Mouse (Mus musculus) forelimb bud, embryonic 11.5 days (tissue): Measurements from ENCODE around the gene Itm2c.

Source experiments
- DNase-seq: peaks from one replicate; pipeline ENCODE4 v3.0.0-alpha.2; 2012; ENCODE audit warnings: low read depth, low spot score

Gene Itm2c

GRCm38 (mm10) chr1:85933631-85934465, 39.8 kb downstream of the Itm2c start:
- peak; percentile 42 for DNase-seq

GRCm38 (mm10) chr1:85934560-85934959, 40.5 kb downstream of the Itm2c start:
- DNase-seq = no peak

DNA sequence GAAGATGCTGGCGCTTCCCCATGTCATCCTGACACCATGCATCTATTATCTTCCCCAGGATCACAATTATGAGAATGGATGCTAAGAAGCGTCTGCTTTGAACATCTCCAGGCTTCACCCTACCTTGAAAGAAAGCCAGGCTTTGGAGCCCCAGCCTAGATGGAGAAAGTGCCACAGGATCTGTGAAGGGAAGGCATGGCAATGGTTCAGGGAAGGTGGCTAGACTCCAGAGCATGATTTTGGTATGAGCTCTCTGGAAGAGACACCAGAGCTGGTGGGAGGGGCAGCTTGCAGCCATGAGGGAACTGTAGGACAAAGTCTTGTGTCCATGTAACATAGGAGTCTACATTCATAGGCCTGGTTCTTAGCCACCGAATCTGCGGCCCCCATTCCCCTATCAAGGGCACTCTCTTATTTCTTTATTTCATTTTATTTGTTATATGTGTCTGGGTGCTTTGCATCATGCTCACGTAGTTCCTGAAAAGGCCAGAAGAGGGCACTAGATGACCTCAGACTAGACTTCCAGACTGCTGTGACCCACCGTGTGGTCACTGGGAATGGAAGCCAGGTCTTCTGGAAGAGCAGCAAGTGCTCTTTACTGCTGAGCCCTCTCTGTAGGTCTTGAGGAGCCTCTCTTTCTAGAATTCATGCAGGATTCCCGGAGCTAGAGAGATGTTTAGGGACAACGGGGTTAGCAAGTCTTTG, 41.2 kb downstream of the Itm2c start:
- peak; percentile 65 for DNase-seq

DNA sequence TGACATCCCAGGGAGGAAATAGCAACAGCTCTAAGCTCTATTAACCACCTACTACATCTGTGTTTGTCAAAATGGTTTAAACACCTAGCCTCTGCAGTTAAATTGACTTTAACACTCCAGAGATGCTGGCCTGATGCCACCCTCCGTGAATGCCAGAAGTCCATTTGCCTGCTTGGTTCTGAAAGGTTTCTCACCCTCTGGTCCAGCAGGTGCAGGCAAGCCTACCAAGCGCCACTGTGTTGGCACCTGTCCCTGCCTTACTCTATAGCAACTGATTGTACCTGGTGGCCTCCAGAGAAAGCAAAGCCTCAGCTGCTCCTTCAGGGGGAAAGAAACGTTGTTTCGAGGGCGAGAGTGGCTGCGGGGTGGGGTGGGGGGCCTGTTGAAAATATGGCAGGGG, 42.2 kb downstream of the Itm2c start:
- DNase-seq = no peak

- no peak for DNase-seq
These were observed 43.2 kb downstream of the Itm2c start for GRCm38 (mm10) chr1:85937323-85937722.

DNA sequence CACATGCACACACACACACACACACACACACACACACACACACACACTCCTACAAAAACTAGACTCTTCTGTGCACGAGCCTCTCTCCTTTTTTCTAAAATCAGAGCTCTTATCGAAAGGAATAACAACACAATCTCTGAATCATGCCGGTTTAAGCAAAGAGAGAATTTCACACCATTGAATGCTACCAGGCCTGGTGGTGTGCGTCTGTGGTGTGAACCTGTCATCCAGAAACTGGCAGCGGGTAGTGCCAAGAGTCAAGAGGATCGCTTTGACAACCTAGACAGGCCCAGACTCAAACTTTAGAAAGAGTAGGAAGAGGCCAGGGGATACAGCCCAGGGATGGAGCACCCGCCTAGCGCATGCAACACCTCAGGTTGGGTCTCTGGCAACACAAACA, 48.2 kb downstream of the Itm2c start:
- DNase-seq = no peak

- DNase-seq = no peak
These were observed 55.1 kb downstream of the Itm2c start for GRCm38 (mm10) chr1:85949085-85949684.

GRCm38 (mm10) chr1:85955150-85955549, 61.1 kb downstream of the Itm2c start:
- DNase-seq = no peak

DNA sequence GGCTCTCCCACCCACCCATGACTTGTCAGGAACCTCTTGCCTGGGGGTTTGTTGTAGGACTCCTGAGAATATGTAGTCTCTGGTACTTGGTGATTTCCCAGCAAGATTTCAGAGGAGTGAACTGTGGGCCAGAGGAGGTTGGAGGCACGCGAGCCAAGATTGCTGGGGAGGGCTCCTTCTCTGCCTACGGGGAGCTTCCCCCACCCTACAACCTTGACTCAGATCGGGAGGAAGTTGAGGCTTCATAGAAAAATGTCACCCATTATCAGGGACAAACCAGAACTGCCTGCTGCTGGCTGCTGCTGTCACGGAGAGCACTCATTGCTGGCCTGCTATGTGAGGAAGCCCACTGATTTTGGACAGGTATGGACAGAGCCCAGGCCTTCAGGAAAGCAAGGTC, 63.2 kb downstream of the Itm2c start:
- DNase-seq = no peak

GRCm38 (mm10) chr1:85957942-85958619, 64.0 kb downstream of the Itm2c start:
- peak; percentile 12 for DNase-seq
